Mouse (Mus musculus): ENCODE measurements around the gene Tcf7l2.

DNA sequence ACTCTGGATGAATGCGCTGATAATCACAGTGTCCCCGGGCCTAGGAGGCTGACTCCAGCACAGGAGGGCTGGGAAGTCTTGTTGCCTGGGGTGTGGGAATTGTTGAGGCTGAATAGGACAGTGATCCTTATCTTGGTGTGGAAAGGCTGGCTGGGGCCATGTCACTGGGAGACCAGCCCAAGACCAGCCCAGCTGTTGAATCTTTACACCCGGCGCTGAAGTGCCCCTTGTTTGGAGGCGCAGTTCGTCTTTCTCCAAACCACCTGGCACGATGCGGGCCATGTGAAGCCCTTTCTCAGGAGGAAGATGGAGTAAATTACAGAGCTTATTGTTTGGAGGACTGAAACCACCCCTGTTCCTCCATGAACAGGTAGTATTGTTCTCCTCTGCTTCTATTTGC, 15.1 kb downstream of the Tcf7l2 start:
- TF ChIP-seq CTCF (IDR thresholded peaks at IDR 0.05; ENCODE audit: control insufficient read depth, insufficient read depth, low read length) (no peak), POLR2A (IDR thresholded peaks at IDR 0.05; ENCODE audit: borderline replicate concordance, control insufficient read depth, low read depth, low read length) (no peak)

All from bone marrow, adult 2 months (tissue).